Mouse (Mus musculus) cerebellum, adult 9-11 months (tissue): Measurements from ENCODE around the gene Stat5b.

Experiments
- DNase-seq: peaks from one replicate; pipeline ENCODE4 v3.0.0; 2022

The Stat5b gene

GRCm38 (mm10) chr11:100836923-100837702 is 13.4 kb downstream of the Stat5b start:
- no peak for DNase-seq

- no peak for DNase-seq
These were observed 17.1 kb downstream of the Stat5b start for GRCm38 (mm10) chr11:100833466-100833865.

- DNase-seq, result no peak
These were observed 19.1 kb downstream of the Stat5b start for GRCm38 (mm10) chr11:100831396-100831795.

GRCm38 (mm10) chr11:100829691-100830090 is 20.8 kb downstream of the Stat5b start:
- DNase-seq, result no peak

GRCm38 (mm10) chr11:100828676-100829151 is 21.8 kb downstream of the Stat5b start:
- DNase-seq, result peak; percentile 56

GRCm38 (mm10) chr11:100826161-100826866 is 24.2 kb downstream of the Stat5b start:
- DNase-seq, result no peak

GRCm38 (mm10) chr11:100825451-100825850 is 25.1 kb downstream of the Stat5b start:
- no peak for DNase-seq

GRCm38 (mm10) chr11:100824496-100824895 is 26.0 kb downstream of the Stat5b start:
- no peak for DNase-seq

- DNase-seq, result no peak
These were observed 26.8 kb downstream of the Stat5b start for GRCm38 (mm10) chr11:100823543-100824313.

- no peak for DNase-seq
These were observed 28.2 kb downstream of the Stat5b start for GRCm38 (mm10) chr11:100822365-100822764.

GRCm38 (mm10) chr11:100821605-100822220 is 28.8 kb downstream of the Stat5b start:
- DNase-seq, result no peak

GRCm38 (mm10) chr11:100820047-100820446 is 30.5 kb downstream of the Stat5b start:
- no peak for DNase-seq

- DNase-seq, result no peak
These were observed 30.9 kb downstream of the Stat5b start for GRCm38 (mm10) chr11:100819626-100820025.

GRCm38 (mm10) chr11:100819048-100819447 is 31.5 kb downstream of the Stat5b start:
- no peak for DNase-seq

- DNase-seq, result no peak
These were observed 32.0 kb downstream of the Stat5b start for GRCm38 (mm10) chr11:100818359-100819012.

GRCm38 (mm10) chr11:100817311-100817710 is 33.2 kb downstream of the Stat5b start:
- DNase-seq, result peak; percentile 85

- peak; percentile 80 for DNase-seq
These were observed 33.7 kb downstream of the Stat5b start for GRCm38 (mm10) chr11:100816801-100817200.

GRCm38 (mm10) chr11:100816342-100816741 is 34.2 kb downstream of the Stat5b start:
- no peak for DNase-seq

GRCm38 (mm10) chr11:100814498-100814897 is 36.0 kb downstream of the Stat5b start:
- DNase-seq, result peak; percentile 59

GRCm38 (mm10) chr11:100811132-100811531 is 39.4 kb downstream of the Stat5b start:
- DNase-seq, result no peak

GRCm38 (mm10) chr11:100810516-100810915 is 40.0 kb downstream of the Stat5b start:
- no peak for DNase-seq
